Mouse (Mus musculus) limb, embryonic 11.5 days (tissue): ENCODE results near the gene Gm21312. TPM values are rescaled to one million over a fixed set of nuclear protein-coding genes. Genes with fewer than 3 reads are reported as not detected.
"Not testable (repeated sequence)": the region's sequence is repeated elsewhere in the genome, so short reads cannot be mapped to it uniquely, and the experiment has no call there.

ENCODE experiments used
- ATAC-seq: fragments of 200-750 bp; cut with Nextera tagmentation; 2 replicates; pipeline ENCODE4 v1.8.0; 2017; ENCODE audit warnings: low read depth; ENCODE audit not compliant: insufficient number of reproducible peaks, low FRiP score, low TSS enrichment
- DNase-seq: peaks from one replicate; pipeline ENCODE4 v3.0.0-alpha.2; 2015; ENCODE audit warnings: low spot score
- H3K27ac ChIP-seq: fragments of 300-500 bp; sonication (generic); replicated peaks from 2 replicates; pipeline ENCODE4 v1.5.1; 2014; ENCODE audit warnings: low read depth, mild to moderate bottlenecking, low read length
- H3K27me3 ChIP-seq: fragments of 300-500 bp; sonication (generic); 2 replicates; pipeline ENCODE4 v1.6.1; 2014; ENCODE audit warnings: mild to moderate bottlenecking, low read length, mixed read lengths; ENCODE audit not compliant: control insufficient read depth, insufficient read depth
- H3K36me3 ChIP-seq: fragments of 300-500 bp; sonication (generic); 2 replicates; pipeline ENCODE4 v1.6.1; 2014; ENCODE audit warnings: mild to moderate bottlenecking, low read length, moderate library complexity, mixed read lengths; ENCODE audit not compliant: control insufficient read depth, insufficient read depth
- H3K4me1 ChIP-seq: fragments of 300-500 bp; sonication (generic); 2 replicates; pipeline ENCODE4 v1.6.1; 2014; ENCODE audit warnings: low read length, mixed read lengths; ENCODE audit not compliant: control insufficient read depth, insufficient read depth
- H3K4me2 ChIP-seq: fragments of 300-500 bp; sonication (generic); 2 replicates; pipeline ENCODE4 v1.6.1; 2014; ENCODE audit warnings: low read depth, mild to moderate bottlenecking, moderate library complexity; ENCODE audit not compliant: severe bottlenecking
- H3K4me3 ChIP-seq: fragments of 300-500 bp; sonication (generic); 2 replicates; pipeline ENCODE4 v1.5.1; 2014; ENCODE audit warnings: low read depth, low read length
- H3K9ac ChIP-seq: fragments of 300-500 bp; sonication (generic); 2 replicates; pipeline ENCODE4 v1.6.1; 2014; ENCODE audit warnings: mild to moderate bottlenecking, low read length
- H3K9me3 ChIP-seq: fragments of 300-500 bp; sonication (generic); 2 replicates; pipeline ENCODE4 v1.6.1; 2016; ENCODE audit warnings: low read length; ENCODE audit not compliant: control insufficient read depth
- WGBS: fragments of 180-500 bp; shearing (Covaris S2); extraction: QIAGEN DNeasy Blood & Tissue Kit; methylation state at CpG from one replicate; pipeline ENCODE4 v1.1.7; 2014; 5-methylcytosine and 5-hydroxymethylcytosine counted together
- polyA plus RNA-seq: library from polyadenylated mRNA; unstranded; fragments of >200 nt; fragmentation: Nextera tagmentation; extraction: Ambion mirVana; gene quantifications from 2 replicates; pipeline ENCODE4 v1.2.1, GENCODE M21; 2014

The Gm21312 gene
- not detected in 2 replicates for polyA plus RNA-seq

DNA sequence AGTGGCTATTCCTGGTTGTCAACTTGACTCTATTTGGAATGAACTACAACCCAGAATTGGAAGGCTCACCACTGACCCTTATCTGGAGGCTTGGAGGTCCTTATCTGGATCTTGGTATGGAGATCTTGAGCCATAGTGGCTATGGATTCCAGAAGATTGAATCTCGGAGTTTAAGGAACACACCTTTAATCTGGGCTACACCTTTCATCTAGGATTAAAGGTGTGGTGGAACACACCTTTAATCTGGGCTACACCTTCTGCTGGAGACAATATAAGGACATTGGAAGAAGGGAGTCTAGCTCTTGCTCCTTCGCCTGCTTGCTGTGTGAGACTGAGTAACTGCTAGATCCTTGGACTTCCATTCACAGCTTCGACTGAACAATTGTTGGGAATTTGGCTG, at the start of gene Gm21312:
Gm21312 (plus strand) TSS at position 301 of the 400 bp plus-strand sequence.
- not testable (repeated sequence) for H3K4me1 ChIP-seq, H3K4me3 ChIP-seq, H3K36me3 ChIP-seq, H3K27ac ChIP-seq, H3K4me2 ChIP-seq, DNase-seq, H3K9me3 ChIP-seq, H3K27me3 ChIP-seq, ATAC-seq, H3K9ac ChIP-seq
- whole genome bisulfite sequencing: no CpG with 5 or more reads among the region's 3 CpGs

DNA sequence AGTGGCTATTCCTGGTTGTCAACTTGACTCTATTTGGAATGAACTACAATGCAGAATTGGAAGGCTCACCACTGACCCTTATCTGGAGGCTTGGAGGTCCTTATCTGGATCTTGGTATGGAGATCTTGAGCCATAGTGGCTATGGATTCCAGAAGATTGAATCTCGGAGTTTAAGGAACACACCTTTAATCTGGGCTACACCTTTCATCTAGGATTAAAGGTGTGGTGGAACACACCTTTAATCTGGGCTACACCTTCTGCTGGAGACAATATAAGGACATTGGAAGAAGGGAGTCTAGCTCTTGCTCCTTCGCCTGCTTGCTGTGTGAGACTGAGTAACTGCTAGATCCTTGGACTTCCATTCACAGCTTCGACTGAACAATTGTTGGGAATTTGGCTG, 34.1 kb upstream of the Gm21312 start, which contains the start of gene Gm21293:
Gm21293 (plus strand) TSS at position 301 of the 400 bp plus-strand sequence.
- not testable (repeated sequence) for H3K27me3 ChIP-seq, H3K4me2 ChIP-seq, ATAC-seq, H3K4me3 ChIP-seq, H3K9me3 ChIP-seq, H3K36me3 ChIP-seq, H3K27ac ChIP-seq, H3K4me1 ChIP-seq, H3K9ac ChIP-seq, DNase-seq
- WGBS: no CpG with 5 or more reads among the region's 3 CpGs

GRCm38 (mm10) chr10:104151197-104151596, 25.6 kb upstream of the Gm21312 start, which contains the start of gene Gm6763:
Gene Gm6763 (plus strand): TSS chr10:104151497.
- not testable (repeated sequence) for H3K9ac ChIP-seq, DNase-seq, H3K27ac ChIP-seq, H3K4me1 ChIP-seq, H3K4me3 ChIP-seq, H3K9me3 ChIP-seq, H3K4me2 ChIP-seq, H3K36me3 ChIP-seq, ATAC-seq, H3K27me3 ChIP-seq
- WGBS: no CpG with 5 or more reads among the region's 3 CpGs

- H3K27me3 ChIP-seq, H3K9ac ChIP-seq, H3K36me3 ChIP-seq, H3K4me3 ChIP-seq, H3K27ac ChIP-seq, H3K4me1 ChIP-seq, ATAC-seq, DNase-seq, H3K4me2 ChIP-seq, H3K9me3 ChIP-seq: not testable (repeated sequence)
- no CpG with 5 or more reads among the region's 3 CpGs for WGBS
Observed at GRCm38 (mm10) chr10:104159706-104160105, 17.1 kb upstream of the Gm21312 start, which contains the start of gene Gm8764. Gene Gm8764 (plus strand): TSS chr10:104160006.

GRCm38 (mm10) chr10:104168215-104168614, 8.6 kb upstream of the Gm21312 start, which contains the start of gene Gm21304:
Gene Gm21304 (plus strand): TSS chr10:104168515.
- not testable (repeated sequence) for H3K4me3 ChIP-seq, H3K27me3 ChIP-seq, H3K36me3 ChIP-seq, ATAC-seq, H3K4me1 ChIP-seq, H3K4me2 ChIP-seq, H3K9me3 ChIP-seq, DNase-seq, H3K9ac ChIP-seq, H3K27ac ChIP-seq
- no CpG with 5 or more reads among the region's 3 CpGs for WGBS

DNA sequence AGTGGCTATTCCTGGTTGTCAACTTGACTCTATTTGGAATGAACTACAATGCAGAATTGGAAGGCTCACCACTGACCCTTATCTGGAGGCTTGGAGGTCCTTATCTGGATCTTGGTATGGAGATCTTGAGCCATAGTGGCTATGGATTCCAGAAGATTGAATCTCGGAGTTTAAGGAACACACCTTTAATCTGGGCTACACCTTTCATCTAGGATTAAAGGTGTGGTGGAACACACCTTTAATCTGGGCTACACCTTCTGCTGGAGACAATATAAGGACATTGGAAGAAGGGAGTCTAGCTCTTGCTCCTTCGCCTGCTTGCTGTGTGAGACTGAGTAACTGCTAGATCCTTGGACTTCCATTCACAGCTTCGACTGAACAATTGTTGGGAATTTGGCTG, 8.4 kb downstream of the Gm21312 start, which contains the start of gene Gm20765:
Gm20765 (plus strand) TSS at position 301 of the 400 bp plus-strand sequence.
- DNase-seq, H3K27me3 ChIP-seq, ATAC-seq, H3K4me2 ChIP-seq, H3K9ac ChIP-seq, H3K4me1 ChIP-seq, H3K9me3 ChIP-seq, H3K36me3 ChIP-seq, H3K4me3 ChIP-seq, H3K27ac ChIP-seq: not testable (repeated sequence)
- WGBS: no CpG with 5 or more reads among the region's 3 CpGs

DNA sequence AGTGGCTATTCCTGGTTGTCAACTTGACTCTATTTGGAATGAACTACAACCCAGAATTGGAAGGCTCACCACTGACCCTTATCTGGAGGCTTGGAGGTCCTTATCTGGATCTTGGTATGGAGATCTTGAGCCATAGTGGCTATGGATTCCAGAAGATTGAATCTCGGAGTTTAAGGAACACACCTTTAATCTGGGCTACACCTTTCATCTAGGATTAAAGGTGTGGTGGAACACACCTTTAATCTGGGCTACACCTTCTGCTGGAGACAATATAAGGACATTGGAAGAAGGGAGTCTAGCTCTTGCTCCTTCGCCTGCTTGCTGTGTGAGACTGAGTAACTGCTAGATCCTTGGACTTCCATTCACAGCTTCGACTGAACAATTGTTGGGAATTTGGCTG, 16.9 kb downstream of the Gm21312 start, which contains the start of gene Gm4340:
Gm4340 (plus strand) TSS at position 301 of the 400 bp plus-strand sequence.
- not testable (repeated sequence) for H3K4me3 ChIP-seq, DNase-seq, H3K27ac ChIP-seq, ATAC-seq, H3K36me3 ChIP-seq, H3K4me2 ChIP-seq, H3K4me1 ChIP-seq, H3K9me3 ChIP-seq, H3K27me3 ChIP-seq, H3K9ac ChIP-seq
- WGBS: no CpG with 5 or more reads among the region's 3 CpGs

DNA sequence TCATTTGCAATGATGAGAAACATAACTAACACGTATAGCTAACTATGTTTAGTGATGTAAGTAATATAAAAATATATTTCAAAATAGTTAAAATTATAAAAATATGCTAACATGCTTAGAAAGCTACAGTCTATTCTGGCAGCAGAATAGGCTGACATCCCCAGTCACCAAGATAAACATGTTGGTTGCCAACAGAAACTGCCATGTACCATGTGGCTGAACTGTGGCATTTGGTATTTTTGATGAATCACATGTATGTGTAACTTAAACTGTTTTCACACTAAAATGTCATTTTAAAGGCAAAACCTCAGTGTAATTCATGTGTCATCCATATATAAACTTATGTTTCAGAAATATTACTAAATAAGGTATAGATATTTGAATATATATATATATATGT, 32.8 kb downstream of the Gm21312 start:
- no peak overlapping the region for H3K4me2 ChIP-seq
- no peak overlapping the region for H3K27ac ChIP-seq
- WGBS: 87% methylated on average over 1 of the region's 1 CpGs
- ATAC-seq: no peak
- no peak overlapping the region for H3K9ac ChIP-seq
- no peaks in the 10 kb centered on the region for H3K27me3 ChIP-seq
- DNase-seq: no peak
- no peak overlapping the region for H3K4me3 ChIP-seq
- no peaks in the 10 kb centered on the region for H3K9me3 ChIP-seq
- no peaks in the 10 kb centered on the region for H3K4me1 ChIP-seq
- no peaks in the 10 kb centered on the region for H3K36me3 ChIP-seq
